10 mouse cellular contexts compared by ENCODE assay signal in genomic region chr11:100701301-100701700, GRCm38 (mm10). TPM values are rescaled to one million over a fixed set of nuclear protein-coding genes. Genes with fewer than 3 reads are reported as not detected.
A peak's percentile ranks its signal among the peaks of the same experiment; 100 is the strongest.
DNase-seq lines count a peak whose midpoint lies in the region; ATAC-seq and TF ChIP-seq lines count a peak whose summit lies in the region.
"Had no signal": no experiment of that assay in that cellular context is flagged by ENCODE, and none has a peak within 500 bp of the region (broad histone marks: within the 10 kb centered on the region; RNA-seq: fewer than 3 reads in every experiment).

No protein-coding gene starts in this region.

- DNase-seq in layer of hippocampus, adult 2 months (ENCODE audit: low spot score in 2 of 2), result no peak
- no peak for DNase-seq in layer of hippocampus, postnatal 36 days
- peak; percentile 51 to 65 for DNase-seq in heart, postnatal 10 days
- DNase-seq in kidney, postnatal 36 days, result peak; percentile 43 to 73
- DNase-seq in frontal cortex, postnatal 14 days (ENCODE audit: low spot score in 2 of 2), result no peak

- 2% methylated on average over 14 of the region's 14 CpGs for WGBS in embryonic facial prominence, embryonic 13.5 days
- 6% methylated on average over 14 of the region's 14 CpGs for WGBS in stomach, embryonic 16.5 days

- intact Hi-C loops in heart, postnatal 10 days (cut with DNase I), result no loop called here

- peak overlapping the region; percentile 3; the same call in 1 of the 2 replicates for H3K4me3 ChIP-seq in layer of hippocampus, adult 2 months
- H3K4me3 ChIP-seq in embryonic facial prominence, embryonic 13.5 days, result peak overlapping the region; percentile 41
- peak overlapping the region; percentile 29 for H3K4me3 ChIP-seq in stomach, embryonic 16.5 days (replicated peaks; ENCODE audit: low read length)

- peak overlapping the region; percentile 59 for H3K4me2 ChIP-seq in embryonic facial prominence, embryonic 13.5 days
- H3K4me2 ChIP-seq in stomach, embryonic 16.5 days (ENCODE audit: low read depth, low read length), result peak overlapping the region; percentile 42

- TF ChIP-seq CTCF in layer of hippocampus, adult 2 months (conservative IDR thresholded peaks at IDR 0.05), result no peak

- peaks cover 23% of the 10 kb centered on the region for H3K4me1 ChIP-seq in embryonic facial prominence, embryonic 13.5 days
- peaks cover 6% of the 10 kb centered on the region; the same call in 1 of the 2 replicates for H3K4me1 ChIP-seq in stomach, embryonic 16.5 days (ENCODE audit: control insufficient read depth, insufficient read depth, low read length)

- H3K27ac ChIP-seq in layer of hippocampus, adult 2 months, result no peak overlapping the region
- H3K27ac ChIP-seq in embryonic facial prominence, embryonic 13.5 days, result no peak overlapping the region
- no peak overlapping the region for H3K27ac ChIP-seq in stomach, embryonic 16.5 days (ENCODE audit: low read length)

- ATAC-seq in embryonic facial prominence, embryonic 13.5 days (ENCODE audit: insufficient number of reproducible peaks, insufficient read depth, low FRiP score, low TSS enrichment, low read depth), result no peak
- peak; percentile 79 for ATAC-seq in megakaryocyte, adult 5-6 weeks (ENCODE audit: poor library complexity, severe bottlenecking)
- no peak for ATAC-seq in stomach, embryonic 16.5 days (ENCODE audit: insufficient read depth, low FRiP score)

- H3K9me3 ChIP-seq in embryonic facial prominence, embryonic 13.5 days, result no peaks in the 10 kb centered on the region
- no peaks in the 10 kb centered on the region for H3K9me3 ChIP-seq in stomach, embryonic 16.5 days (replicated peaks; ENCODE audit: control insufficient read depth, low read length)
- H3K9me3 ChIP-seq: G1E had no signal

- peak overlapping the region; percentile 47; the same call in 1 of the 2 replicates for H3K9ac ChIP-seq in embryonic facial prominence, embryonic 13.5 days
- H3K9ac ChIP-seq in stomach, embryonic 16.5 days (ENCODE audit: low read length), result peak overlapping the region; percentile 34; the same call in 1 of the 2 replicates

- H3K36me3 ChIP-seq in embryonic facial prominence, embryonic 13.5 days, result peaks cover 17% of the 10 kb centered on the region
- peaks cover 4% of the 10 kb centered on the region; the same call in 1 of the 2 replicates for H3K36me3 ChIP-seq in stomach, embryonic 16.5 days (ENCODE audit: control insufficient read depth, insufficient read depth, low read length)

- H3K27me3 ChIP-seq in embryonic facial prominence, embryonic 13.5 days, result 0 out of 2 replicates have a peak, but pooled peaks cover 4% of the 10 kb centered on the region
- no peaks in the 10 kb centered on the region for H3K27me3 ChIP-seq in stomach, embryonic 16.5 days (ENCODE audit: control insufficient read depth, insufficient read depth, low read length)

RNA-seq across cellular contexts. Expression of gene Dhx58, which starts 2.8 kb away (rescaled TPM):
- total RNA-seq in layer of hippocampus, adult 2 months (2021), result 1 to 10 TPM; 1.6 to 2.3 TPM
- 1 to 10 TPM; 1.5 to 3.4 TPM for total RNA-seq in layer of hippocampus, postnatal 36 days (2021)
- 3.4 and 5.2 TPM in 2 replicates for polyA plus RNA-seq in embryonic facial prominence, embryonic 13.5 days (2015; fragmentation: Nextera tagmentation; extraction: Ambion mirVana)
- total RNA-seq in heart, postnatal 10 days (2021), result under 1 TPM; 0.42 to 0.50 TPM
- 23.7 and 24.9 TPM in 2 replicates for total RNA-seq in megakaryocyte, adult 5-6 weeks (2015)
- total RNA-seq in megakaryocyte, adult 5-6 weeks (2017), result 36.9 and 50.9 TPM in 2 replicates
- polyA plus RNA-seq in stomach, embryonic 16.5 days (2015; fragmentation: Nextera tagmentation; extraction: Ambion mirVana), result 2.8 and 3.6 TPM in 2 replicates

RNA-seq across cellular contexts. Expression of gene Zfp385c, which starts 9.0 kb away (rescaled TPM):
- under 1 TPM; 0.20 to 0.67 TPM for total RNA-seq in layer of hippocampus, adult 2 months (2021)
- under 1 TPM; 0.15 to 0.66 TPM for total RNA-seq in layer of hippocampus, postnatal 36 days (2021)
- 1.7 and 2.3 TPM in 2 replicates for polyA plus RNA-seq in embryonic facial prominence, embryonic 13.5 days (2015; fragmentation: Nextera tagmentation; extraction: Ambion mirVana)
- under 1 TPM; 0.30 to 0.65 TPM for total RNA-seq in heart, postnatal 10 days (2021)
- not detected in 2 replicates for total RNA-seq in megakaryocyte, adult 5-6 weeks (2015)
- total RNA-seq in megakaryocyte, adult 5-6 weeks (2017), result not detected in 2 replicates
- 0.19 and 0.27 TPM in 2 replicates for polyA plus RNA-seq in stomach, embryonic 16.5 days (2015; fragmentation: Nextera tagmentation; extraction: Ambion mirVana)
- polyA plus RNA-seq: G1E had no signal

RNA-seq across cellular contexts. Expression of gene Kat2a, which starts 11.0 kb away (rescaled TPM):
- 10 to 100 TPM; 55.4 to 57.8 TPM for total RNA-seq in layer of hippocampus, adult 2 months (2021)
- total RNA-seq in layer of hippocampus, postnatal 36 days (2021), result 10 to 100 TPM; 53.0 to 54.4 TPM
- 54.9 and 61.0 TPM in 2 replicates for polyA plus RNA-seq in embryonic facial prominence, embryonic 13.5 days (2015; fragmentation: Nextera tagmentation; extraction: Ambion mirVana)
- 10 to 100 TPM; 16.1 to 16.6 TPM for total RNA-seq in heart, postnatal 10 days (2021)
- total RNA-seq in megakaryocyte, adult 5-6 weeks (2015), result 11.0 and 11.5 TPM in 2 replicates
- 8.7 and 9.0 TPM in 2 replicates for total RNA-seq in megakaryocyte, adult 5-6 weeks (2017)
- 40.6 and 41.5 TPM in 2 replicates for polyA plus RNA-seq in stomach, embryonic 16.5 days (2015; fragmentation: Nextera tagmentation; extraction: Ambion mirVana)

RNA-seq across cellular contexts. Expression of gene Hspb9, which starts 12.3 kb away (rescaled TPM):
- not detected for total RNA-seq in layer of hippocampus, adult 2 months (2021)
- total RNA-seq in layer of hippocampus, postnatal 36 days (2021), result not detected
- 0.39 TPM in 1 of 2 replicates, not detected in the other for polyA plus RNA-seq in embryonic facial prominence, embryonic 13.5 days (2015; fragmentation: Nextera tagmentation; extraction: Ambion mirVana)
- not detected for total RNA-seq in heart, postnatal 10 days (2021)
- total RNA-seq in megakaryocyte, adult 5-6 weeks (2015), result not detected in 2 replicates
- 0.65 TPM in 1 of 2 replicates, not detected in the other for total RNA-seq in megakaryocyte, adult 5-6 weeks (2017)
- 0.36 TPM in 1 of 2 replicates, not detected in the other for polyA plus RNA-seq in stomach, embryonic 16.5 days (2015; fragmentation: Nextera tagmentation; extraction: Ambion mirVana)
- polyA plus RNA-seq: large intestine, adult 2 months had no signal

RNA-seq across cellular contexts. Expression of gene Rab5c, which starts 36.7 kb away (rescaled TPM):
- 100 to 1,000 TPM; 137 to 148 TPM for total RNA-seq in layer of hippocampus, adult 2 months (2021)
- 100 to 1,000 TPM; 143 to 149 TPM for total RNA-seq in layer of hippocampus, postnatal 36 days (2021)
- 21.0 and 28.5 TPM in 2 replicates for polyA plus RNA-seq in embryonic facial prominence, embryonic 13.5 days (2015; fragmentation: Nextera tagmentation; extraction: Ambion mirVana)
- total RNA-seq in heart, postnatal 10 days (2021), result 10 to 100 TPM; 85.3 to 97.8 TPM
- 167 and 170 TPM in 2 replicates for total RNA-seq in megakaryocyte, adult 5-6 weeks (2015)
- total RNA-seq in megakaryocyte, adult 5-6 weeks (2017), result 136 and 142 TPM in 2 replicates
- polyA plus RNA-seq in stomach, embryonic 16.5 days (2015; fragmentation: Nextera tagmentation; extraction: Ambion mirVana), result 33.2 and 33.9 TPM in 2 replicates

Comparison
In these comparisons a context has a peak if more than half of its experiments do, and no peak if none do; other contexts are left out.
1. DNase-seq: peak in heart, postnatal 10 days (2 of 2) and kidney, postnatal 36 days (2 of 2); none in layer of hippocampus, adult 2 months (0 of 2), layer of hippocampus, postnatal 36 days (0 of 2) and frontal cortex, postnatal 14 days (0 of 2).
2. RNA of gene Dhx58, which starts 2.8 kb away (total RNA-seq): 23.7 to 50.9 TPM in megakaryocyte, adult 5-6 weeks; 1.5 to 3.4 TPM in layer of hippocampus, postnatal 36 days, 1.6 to 2.3 TPM in layer of hippocampus, adult 2 months and 0.42 to 0.50 TPM in heart, postnatal 10 days; every median in the first group is over 4 times any median in the second.
3. Peak in every context shown above with its lines, with median percentiles within 50 percentile points of each other: H3K4me3 ChIP-seq.